Mouse (Mus musculus) mesoderm, embryonic 11.5 days (tissue): ENCODE results near the gene Hdac4.

Experiments
- DNase-seq: peaks from one replicate; pipeline ENCODE4 v3.0.0-alpha.2; 2012; ENCODE audit warnings: low read depth, low spot score

Hdac4 gene

DNA sequence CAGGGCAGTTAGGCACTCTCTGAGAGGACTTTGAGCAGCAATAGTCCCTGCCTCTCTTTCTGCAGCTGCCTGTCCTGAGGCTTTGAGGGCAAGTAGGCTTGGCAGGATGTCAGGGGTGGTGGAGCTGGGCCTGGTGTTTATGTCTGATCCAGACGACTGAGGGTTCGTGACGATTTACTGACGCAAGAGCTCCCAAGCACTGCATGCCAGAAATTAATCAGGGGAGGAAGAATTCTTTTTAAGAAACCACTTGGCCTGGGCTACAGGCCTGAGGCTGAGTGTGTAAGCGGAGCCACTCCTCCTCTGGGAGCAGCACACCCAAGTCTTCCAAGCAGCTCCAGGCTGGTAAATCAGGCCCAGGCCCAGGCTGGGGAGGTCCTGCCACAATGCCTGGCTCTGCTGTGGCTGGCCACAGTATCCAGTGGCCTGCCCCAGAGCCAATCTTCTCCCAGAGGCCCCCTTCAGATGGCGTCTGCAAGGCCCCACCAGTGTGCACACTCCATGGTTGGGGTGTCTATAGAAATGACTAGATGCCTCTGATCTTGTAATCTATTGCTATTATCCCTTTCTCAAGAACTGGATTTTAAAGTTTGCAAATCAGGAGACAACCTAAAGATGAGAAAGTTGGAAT, 64.9 kb downstream of the Hdac4 start:
- DNase-seq = no peak

DNA sequence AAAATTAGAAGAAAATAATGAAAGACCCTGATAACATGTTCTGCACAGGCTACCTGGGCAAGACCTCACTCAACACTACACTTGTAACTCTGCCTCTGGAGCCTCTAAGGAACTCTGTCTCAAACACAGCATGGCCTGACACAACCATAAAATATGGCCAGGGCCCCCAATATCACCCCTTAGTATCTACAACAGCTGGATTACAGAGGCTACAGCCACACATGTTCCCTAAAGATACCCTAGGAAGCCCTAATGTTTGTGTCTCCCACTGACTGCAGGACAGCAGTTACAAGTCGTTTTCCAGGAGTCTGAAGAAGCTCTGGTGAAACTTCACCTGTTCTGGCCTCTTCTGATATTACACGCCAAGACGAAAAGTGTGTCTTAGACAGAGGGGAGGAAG, 65.7 kb downstream of the Hdac4 start:
- DNase-seq = no peak

DNA sequence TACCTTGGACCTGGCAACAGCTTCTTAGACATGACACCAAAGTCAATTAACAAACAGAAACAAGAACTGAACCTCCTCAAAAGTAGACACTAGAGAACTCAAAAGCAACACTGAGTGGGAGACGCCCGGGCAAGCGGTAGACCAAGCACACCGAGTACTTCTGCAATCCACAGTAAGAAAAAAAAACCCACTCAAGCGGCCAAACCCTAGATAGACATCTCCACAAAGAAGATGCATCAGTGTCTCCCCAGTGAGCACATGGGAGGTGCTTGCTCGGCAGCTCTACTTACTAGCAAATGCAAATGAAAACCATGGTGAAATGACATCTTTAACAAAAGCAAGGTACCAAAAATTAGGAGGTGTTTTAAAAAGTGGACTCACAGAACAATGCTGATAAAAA, 67.7 kb downstream of the Hdac4 start:
- DNase-seq = no peak

DNA sequence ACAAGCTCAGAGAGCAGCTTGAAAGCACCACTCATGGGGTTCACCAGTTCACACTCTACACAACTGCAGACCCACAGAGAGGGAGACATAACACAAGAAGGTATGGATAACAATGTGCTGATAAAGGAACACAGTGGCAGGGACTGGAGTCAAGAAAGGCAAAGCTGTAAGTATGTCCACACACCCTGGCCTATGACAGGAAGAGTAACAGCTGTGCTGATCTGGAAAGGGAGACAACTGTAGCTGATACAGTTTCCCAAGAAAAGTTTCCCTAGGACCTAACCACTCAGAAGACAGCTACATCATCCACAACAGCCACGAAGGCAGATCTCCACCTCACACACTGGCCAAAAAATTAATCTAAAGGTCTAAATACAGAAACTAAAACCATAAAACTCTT, 68.1 kb downstream of the Hdac4 start:
- DNase-seq = no peak

DNA sequence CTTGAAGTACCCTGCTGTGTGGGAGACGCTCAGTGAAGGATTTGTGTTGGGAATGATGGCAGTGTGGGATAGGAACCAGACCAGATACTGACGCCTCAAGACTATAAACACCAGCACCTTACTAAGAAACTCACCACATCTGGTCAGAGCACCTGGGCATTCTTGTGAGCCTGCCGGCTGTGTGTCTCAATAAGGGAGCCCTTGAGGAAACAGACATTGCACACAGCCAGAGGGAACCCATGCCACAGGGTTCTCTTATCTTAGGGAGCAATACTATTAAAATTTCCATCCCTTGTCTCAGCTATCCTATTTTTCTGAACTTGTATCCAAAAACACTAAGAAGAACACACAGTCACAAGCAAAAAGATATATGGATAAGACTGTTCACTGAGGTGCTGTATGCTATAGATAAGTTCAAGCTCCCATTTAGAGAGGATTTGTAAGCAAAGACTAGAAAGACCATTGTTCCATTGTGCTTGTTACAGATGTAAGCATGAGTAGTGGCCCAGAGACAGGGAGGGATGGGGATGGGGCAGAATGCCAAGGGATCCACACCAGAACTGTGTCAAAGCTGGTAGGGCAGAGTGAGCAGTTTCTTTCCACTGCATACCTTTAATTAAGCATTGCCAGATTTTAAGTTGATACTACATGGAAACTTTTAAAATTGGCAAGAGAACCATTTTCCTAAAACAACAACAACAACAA, 70.8 kb downstream of the Hdac4 start:
- DNase-seq = no peak

DNA sequence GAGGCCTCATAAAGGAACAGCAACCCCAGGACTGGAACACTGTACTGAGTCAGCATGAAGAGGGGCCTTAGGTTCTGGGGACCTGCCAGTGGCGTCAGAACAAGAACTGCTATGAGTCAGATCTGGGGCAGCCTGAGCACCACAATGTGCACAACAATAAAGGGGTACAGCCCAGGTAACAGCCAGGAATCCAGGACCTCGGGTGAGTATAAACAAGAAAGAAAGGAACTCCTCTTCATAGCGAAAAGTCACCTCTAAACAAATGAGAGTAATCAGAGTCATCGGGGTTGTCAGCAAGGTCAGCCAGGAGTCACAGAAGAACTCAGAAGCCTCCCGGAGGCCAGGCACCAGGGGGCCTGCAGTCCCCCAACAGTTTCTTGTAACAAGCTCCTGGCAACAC, 76.2 kb downstream of the Hdac4 start:
- DNase-seq = no peak

DNA sequence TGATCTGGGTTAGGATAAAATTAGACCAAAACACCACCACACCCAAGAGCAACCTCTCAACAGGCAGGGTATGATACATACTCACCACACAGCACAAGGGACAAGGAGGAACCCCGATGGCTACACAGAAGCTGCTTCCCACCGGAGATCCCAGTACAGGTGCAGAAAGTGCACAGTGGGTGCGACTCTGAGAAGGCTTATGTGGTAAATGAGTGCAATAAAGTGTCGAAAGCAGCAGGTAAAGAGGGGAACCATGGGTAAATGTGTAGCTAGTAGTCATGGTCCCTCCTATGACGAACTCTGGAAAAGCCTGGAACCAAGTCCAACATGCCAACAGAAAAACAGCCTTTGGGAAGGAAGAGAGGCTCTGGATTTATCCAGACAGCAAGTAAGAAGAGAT, 77.9 kb downstream of the Hdac4 start:
- no peak for DNase-seq

DNA sequence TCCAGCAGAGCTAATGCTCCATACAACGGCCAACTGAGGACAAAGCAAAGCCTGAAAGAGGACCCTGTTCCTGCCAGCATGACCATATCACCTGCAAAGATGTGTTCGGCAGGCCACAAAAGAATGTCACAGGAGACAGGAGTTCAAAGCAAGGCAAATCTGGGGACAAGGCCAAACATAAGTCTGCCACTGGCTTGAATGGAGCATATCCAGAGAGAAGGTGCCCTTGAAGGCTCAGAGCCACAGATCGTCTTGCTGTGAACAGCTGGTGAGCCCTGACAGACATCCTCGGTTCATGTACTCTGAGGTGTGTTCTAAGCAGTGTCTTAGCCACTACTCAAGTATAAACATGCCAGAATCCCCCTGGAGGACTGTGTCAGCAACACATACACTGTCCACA, 79.3 kb downstream of the Hdac4 start:
- no peak for DNase-seq

DNA sequence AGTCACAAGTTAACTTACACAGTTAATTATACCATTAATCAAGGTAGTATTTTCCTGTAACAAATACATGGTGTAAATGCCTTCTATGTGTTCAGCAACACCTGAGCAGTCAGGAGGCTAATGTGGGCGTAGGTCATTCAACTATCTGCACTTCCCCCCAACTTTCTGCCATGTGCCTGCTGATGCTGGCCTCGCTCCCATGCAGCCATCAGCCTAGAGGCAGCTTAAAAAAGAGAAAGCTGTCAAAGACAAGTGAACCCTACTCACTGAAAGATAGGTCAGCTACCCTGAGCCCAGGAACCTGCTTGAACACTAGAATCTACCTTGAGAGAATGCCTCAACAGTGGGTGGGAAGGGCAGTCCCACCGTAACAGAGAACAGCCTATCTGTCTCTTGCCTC, 81.4 kb downstream of the Hdac4 start:
- DNase-seq = no peak

DNA sequence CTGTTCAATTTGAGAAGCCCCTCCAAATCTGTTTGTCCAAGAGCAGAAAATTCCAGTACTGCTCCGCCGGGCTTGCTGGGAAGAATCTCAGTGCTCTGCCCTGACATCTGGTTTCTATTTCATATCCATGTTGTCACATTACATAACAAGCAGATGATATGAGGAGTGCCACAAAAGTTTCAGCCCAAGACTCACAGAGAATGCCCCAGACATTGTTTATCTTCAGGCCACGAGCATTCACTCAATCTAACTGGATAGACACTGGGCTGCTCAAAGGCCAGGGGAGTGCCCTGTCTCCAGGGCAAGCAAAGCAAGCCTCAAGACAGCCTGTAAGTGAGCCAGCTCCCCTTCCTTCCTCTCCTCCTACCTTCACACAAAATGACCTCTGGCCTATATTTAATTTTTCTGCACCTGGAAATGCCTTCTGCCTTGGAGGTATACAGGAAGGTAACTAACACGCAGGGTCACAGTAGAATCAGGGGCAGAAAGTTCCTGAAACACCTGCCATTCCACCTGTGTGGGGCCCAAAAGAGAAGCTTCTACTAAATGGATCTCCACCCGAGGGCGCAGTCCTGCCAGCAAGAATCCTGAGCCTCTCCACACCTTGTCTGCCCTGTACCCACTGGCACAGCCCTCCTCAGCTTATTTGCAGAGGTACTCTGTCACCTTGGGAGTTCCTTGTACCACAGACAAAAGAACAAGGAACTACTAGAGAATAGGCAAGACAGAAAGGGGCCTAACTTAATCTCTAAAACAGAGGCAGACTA, 82.1 kb downstream of the Hdac4 start:
- DNase-seq = peak; percentile 38

DNA sequence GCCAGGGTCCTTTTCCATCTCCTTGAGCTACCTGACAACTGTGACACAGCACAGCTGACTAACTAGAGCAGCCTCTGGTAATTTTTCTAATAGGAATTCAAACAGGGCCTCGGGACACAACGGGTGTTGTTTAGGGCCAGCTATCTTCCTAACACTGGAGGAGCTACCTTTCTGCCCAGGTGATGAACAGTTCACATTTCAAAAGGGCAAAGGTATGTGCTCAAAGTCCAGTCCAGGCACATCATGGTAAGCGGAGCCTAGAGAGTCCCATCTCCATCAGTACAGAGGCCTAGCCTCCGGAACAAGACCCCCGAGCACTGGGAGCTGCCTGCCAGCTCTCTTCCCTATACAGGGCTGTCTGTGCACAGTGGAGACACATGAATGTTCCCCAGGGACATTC, 82.9 kb downstream of the Hdac4 start:
- no peak for DNase-seq

DNA sequence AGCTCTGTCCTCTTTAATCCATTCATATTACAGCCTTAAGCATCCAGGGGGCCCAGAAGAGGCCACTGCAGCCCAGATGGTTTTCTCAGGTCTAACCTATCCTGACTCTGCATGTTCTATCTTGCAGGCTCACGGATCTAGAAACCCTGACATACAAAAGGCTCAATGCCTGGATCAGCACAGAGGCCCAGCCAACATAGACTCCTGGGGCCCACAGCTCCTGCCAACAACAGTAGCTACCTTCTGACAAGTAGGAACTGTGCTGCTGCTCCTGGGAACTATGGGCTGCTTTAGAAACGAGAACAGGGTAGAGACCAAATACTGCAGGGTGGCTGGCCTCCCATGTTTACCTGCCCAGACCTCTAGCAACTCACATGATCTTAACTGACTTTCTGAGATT, 83.9 kb downstream of the Hdac4 start:
- no peak for DNase-seq

DNA sequence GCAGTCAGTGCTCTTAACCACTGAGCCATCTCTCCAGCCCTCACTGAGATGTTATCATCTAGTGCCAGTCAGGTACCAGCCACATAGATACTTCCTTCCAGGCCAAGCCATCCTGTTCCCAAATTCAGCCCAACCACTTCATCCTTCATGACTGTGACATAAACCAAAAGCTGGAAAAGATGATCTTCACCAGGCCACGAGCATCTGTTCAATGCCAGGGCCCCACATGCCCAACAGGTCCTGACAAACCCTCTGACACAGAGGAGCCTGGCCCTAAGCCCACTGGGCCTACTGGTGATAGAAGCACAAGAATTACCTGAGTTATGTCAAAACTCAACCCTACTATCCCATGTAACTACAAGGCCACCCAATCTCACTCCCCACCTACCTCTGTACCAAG, 84.5 kb downstream of the Hdac4 start:
- no peak for DNase-seq

DNA sequence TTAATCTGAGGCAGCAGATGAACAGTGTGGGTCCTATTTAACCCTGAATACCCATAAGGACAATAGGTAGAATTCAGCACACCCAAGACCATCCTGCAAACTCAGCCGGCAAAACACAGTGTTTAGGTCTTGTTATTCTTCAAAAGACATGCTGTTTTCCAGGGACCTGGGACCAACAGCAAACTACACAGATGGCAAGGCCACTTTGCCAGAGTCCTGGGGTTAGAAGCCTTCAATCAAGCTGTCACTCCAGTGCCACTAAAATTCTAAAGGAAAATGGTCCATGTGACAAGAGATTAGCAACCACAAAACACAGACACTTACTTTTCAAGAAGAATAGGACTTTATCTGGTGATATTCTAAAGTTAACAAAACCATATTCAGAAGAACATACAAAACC, 86.3 kb downstream of the Hdac4 start:
- no peak for DNase-seq

DNA sequence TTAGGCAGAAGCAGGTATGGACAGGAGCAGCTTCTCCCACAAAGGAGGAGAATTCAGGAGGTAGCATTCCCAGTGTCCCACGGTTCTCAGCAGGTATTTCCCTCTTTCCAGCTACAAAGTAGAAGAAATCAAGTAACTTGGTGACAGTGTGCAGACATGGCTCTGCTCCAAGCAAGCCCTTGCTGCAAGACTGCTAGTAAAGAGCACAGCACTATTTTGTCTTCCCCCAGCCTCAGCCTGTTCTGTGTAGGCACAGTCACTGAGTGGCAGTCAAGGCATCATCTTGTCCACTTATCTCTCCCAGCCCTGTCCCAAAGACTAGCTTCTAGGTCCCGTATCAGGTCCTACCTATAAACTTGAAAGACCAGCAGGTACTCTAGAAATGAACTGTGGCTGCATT, 86.9 kb downstream of the Hdac4 start:
- no peak for DNase-seq

DNA sequence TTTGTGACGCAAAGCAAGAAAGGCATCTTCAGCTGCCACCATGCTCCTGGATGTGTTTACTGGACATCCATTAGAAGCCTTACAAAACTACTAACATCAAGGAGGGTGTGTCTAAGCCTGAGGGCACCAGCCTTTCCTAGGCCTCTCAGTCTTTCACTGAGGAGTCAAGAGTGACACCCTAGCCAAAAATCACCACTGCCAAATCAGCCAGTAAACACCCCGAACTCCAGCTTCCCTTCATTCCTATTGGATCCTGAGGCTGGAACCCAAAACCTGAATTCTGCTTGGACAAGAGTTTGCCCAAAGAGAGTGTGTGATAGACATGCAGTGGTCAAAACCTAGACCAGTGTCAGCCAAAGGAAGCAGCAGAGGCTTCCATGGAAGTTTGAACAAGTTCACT, 87.5 kb downstream of the Hdac4 start:
- no peak for DNase-seq

DNA sequence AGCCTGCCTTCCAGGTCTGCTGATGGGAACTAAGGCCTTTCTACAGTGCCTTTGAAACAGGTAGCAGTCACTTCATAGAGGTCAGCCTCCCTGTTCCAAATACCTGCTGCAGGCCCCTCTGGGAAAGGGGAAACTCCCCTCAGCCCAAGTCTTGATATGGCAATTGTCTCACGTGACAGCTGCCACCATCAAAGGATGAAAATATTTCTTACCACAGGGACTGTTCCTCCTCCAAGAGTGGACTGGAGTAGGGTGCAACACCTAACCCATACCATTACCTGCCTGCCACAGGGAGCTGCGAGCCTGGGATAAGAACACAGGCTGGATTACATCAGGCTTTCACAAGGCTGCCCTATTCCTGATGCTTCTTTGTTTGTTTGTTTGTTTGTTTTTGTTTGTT, 88.0 kb downstream of the Hdac4 start:
- no peak for DNase-seq

DNA sequence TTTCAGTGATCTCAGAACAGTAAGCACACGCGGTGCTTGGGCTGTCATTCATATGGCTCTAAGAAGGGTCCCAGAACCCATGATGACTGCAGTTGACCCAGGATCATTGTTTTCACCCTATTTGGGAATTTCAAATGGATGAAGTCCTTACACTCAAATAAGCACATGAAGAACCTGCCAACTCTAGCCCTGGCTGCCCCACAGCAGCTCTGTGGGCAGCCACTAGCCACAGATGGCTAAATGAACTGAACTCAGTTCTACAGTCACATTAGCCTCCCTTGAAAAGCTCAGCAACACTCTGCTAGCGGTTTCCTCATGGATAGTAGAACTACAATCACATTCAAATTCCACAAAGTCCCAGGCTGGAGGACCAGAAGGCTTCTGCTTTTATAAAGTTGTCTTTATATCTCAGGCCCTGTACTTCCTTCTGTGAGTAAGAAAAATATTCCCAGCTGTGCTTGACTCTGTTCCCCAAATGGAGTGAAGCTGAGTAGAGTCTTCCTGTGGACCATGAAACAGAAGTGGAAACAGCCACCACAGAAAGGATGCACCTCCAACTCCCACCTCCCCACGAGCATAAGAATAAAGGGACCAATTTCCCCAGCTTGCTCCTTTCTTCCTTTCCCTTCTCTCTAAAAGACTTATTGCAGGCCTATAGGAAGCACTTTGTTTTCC, 88.9 kb downstream of the Hdac4 start:
- no peak for DNase-seq

DNA sequence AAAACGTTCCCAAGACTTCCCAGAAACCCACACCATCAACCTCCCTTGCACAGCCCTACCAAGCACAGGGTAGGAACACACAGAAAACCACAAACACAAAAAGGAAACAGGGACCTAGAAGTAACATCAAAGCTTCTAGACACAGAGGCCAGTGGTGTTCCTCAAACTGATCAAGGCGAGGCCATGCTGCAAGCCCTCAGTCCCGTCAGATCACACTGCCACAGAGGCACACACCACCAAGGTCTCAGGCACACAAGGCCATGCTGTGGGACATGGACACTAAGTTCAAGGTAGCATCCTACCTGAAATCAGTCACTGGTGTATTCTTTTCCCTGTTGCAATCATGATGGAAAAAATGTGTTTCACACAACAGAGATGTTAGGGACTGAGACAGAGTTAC, 90.8 kb downstream of the Hdac4 start:
- DNase-seq = no peak

DNA sequence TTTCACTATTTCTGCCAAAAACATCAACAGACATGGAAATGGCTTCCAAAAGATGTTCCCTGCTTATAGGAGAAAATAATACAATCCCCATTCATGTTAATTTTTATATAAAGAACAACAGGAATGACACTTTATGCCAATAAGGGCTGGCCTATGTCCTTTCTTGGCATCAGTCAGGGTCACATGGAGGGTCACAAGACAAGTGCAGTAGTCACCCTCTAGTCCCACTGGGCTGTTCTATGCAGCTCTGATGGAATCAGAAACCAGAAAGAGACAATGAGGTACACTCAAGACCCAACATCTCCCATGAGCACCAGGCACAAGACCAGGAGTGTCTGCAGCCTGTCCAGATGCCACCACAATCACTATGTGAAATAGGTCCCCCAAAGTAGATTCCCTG, 91.5 kb downstream of the Hdac4 start:
- no peak for DNase-seq

DNA sequence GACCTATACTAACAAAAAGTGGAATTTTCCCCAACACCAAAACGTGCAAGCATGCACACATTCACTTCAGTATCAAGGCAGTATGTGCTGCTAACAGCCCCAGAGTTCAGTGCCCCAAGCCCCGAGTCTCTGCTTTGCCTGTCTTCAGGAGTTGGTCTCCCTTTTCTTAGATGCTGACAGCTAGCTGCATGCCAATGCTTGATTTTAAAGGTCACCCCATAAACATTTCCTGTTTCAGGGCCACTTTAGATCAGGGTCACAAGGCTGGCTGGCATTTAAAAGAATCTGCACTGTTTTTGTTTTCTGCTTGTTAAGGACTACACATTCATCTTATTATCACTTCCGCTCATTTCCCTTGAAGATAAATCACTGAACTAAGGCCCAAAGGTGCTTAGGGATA, 92.1 kb downstream of the Hdac4 start:
- no peak for DNase-seq

DNA sequence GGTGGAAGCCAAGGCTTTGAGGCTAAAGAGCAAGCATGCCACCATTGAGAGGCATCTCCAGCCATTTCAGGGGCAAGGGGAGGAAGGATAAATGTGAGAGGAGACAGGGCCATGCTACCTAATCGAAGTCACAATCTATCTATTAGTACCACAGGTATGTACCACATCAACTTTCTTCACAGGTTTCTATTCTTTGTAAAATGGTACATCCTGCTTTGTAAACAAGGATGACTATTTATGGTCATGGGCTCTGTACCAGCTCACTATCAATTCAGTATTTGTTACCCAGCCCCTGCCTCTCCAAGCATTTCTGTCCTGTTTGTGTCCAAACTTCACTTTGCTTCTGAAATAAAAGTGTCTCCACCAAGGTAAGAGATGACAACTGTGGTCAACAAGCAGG, 92.7 kb downstream of the Hdac4 start:
- no peak for DNase-seq
